In the genomic region with DNA sequence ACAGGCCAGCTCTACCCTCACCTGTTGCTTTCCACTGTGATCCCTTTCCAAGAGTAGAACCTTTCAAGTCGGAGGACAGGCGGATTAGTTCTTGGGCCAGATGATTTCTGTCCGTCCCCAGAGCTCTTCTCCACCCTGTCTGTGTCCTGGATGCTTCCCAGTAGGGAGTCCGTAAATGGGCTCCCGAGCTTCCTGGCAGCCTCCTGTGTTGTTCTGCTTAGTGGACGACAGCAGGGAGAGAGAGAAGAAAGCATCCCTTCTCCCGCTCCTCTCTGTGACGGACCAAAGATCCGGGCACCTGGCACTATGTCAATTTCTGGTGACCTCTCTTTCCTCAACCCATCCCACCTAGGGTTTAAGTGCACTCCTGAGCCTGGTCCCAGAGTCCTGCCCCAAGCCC, we compare ENCODE assay signal across 13 mouse cellular contexts. TPM values are rescaled to one million over a fixed set of nuclear protein-coding genes. Genes with fewer than 3 reads are reported as not detected.
DNase-seq lines count a peak whose midpoint lies in the region; ATAC-seq and TF ChIP-seq lines count a peak whose summit lies in the region.
"Had no signal": no experiment of that assay in that cellular context is flagged by ENCODE, and none has a peak within 500 bp of the region (broad histone marks: within the 10 kb centered on the region; RNA-seq: fewer than 3 reads in every experiment).

No protein-coding gene starts in this region.

- no peak overlapping the region for H3K9ac ChIP-seq in heart, adult 2 months (ENCODE audit: low read depth, low read length)
- no peak overlapping the region for H3K9ac ChIP-seq in lung, embryonic 16.5 days (ENCODE audit: low read length)
- no peak overlapping the region for H3K9ac ChIP-seq in heart, embryonic 14.5 days (ENCODE audit: low read length)
- no peak overlapping the region for H3K9ac ChIP-seq in limb, embryonic 13.5 days
- H3K9ac ChIP-seq: forebrain, embryonic 15.5 days; liver, embryonic 12.5 days; neural tube, embryonic 12.5 days had no signal

- 40% methylated on average over 9 of the region's 9 CpGs for WGBS in heart, adult 2 months
- 42% methylated on average over 9 of the region's 9 CpGs for WGBS in lung, embryonic 16.5 days
- WGBS in lung, adult 2 months, result 37% methylated on average over 9 of the region's 9 CpGs
- 46% methylated on average over 9 of the region's 9 CpGs for WGBS in heart, embryonic 14.5 days
- WGBS in limb, embryonic 13.5 days, result 46% methylated on average over 9 of the region's 9 CpGs
- WGBS in thymus, adult 2 months, result 91% methylated on average over 9 of the region's 9 CpGs

- no peaks in the 10 kb centered on the region for H3K79me2 ChIP-seq in heart, adult 2 months (replicated peaks; ENCODE audit: control insufficient read depth, insufficient read depth, low read length)

- H3K4me1 ChIP-seq in heart, adult 2 months (ENCODE audit: control insufficient read depth, insufficient read depth, low read length), result peaks cover 26% of the 10 kb centered on the region
- H3K4me1 ChIP-seq in lung, embryonic 16.5 days (replicated peaks; ENCODE audit: control insufficient read depth, insufficient read depth, low read length), result peaks cover 51% of the 10 kb centered on the region
- H3K4me1 ChIP-seq in lung, adult 2 months (ENCODE audit: control insufficient read depth, insufficient read depth, low read length), result peaks cover 39% of the 10 kb centered on the region
- peaks cover 42 to 54% of the 10 kb centered on the region in 2 experiments for H3K4me1 ChIP-seq in heart, embryonic 14.5 days (ENCODE audit: control insufficient read depth in 2 of 2, insufficient read depth in 2 of 2, low read length in 2 of 2)
- H3K4me1 ChIP-seq in limb, embryonic 13.5 days, result peaks cover 78% of the 10 kb centered on the region
- no peaks in the 10 kb centered on the region for H3K4me1 ChIP-seq in thymus, adult 2 months (replicated peaks; ENCODE audit: control insufficient read depth, insufficient read depth, low read length)

- no peaks in the 10 kb centered on the region for H3K27me3 ChIP-seq in heart, adult 2 months (ENCODE audit: control insufficient read depth, insufficient read depth, low read length)
- H3K27me3 ChIP-seq in lung, embryonic 16.5 days (ENCODE audit: control insufficient read depth, insufficient read depth, low read depth, low read length), result no peaks in the 10 kb centered on the region
- no peaks in the 10 kb centered on the region for H3K27me3 ChIP-seq in heart, embryonic 14.5 days (ENCODE audit: control insufficient read depth, insufficient read depth, low read length)
- H3K27me3 ChIP-seq in limb, embryonic 13.5 days, result no peaks in the 10 kb centered on the region
- H3K27me3 ChIP-seq in thymus, adult 2 months (ENCODE audit: control insufficient read depth, insufficient read depth, low read length), result no peaks in the 10 kb centered on the region
- H3K27me3 ChIP-seq: forebrain, embryonic 15.5 days; liver, embryonic 12.5 days; neural tube, embryonic 12.5 days had no signal

- H3K36me3 ChIP-seq in heart, adult 2 months (ENCODE audit: control insufficient read depth, insufficient read depth, low read length), result no peaks in the 10 kb centered on the region
- H3K36me3 ChIP-seq in lung, embryonic 16.5 days (ENCODE audit: control insufficient read depth, insufficient read depth, low read length), result no peaks in the 10 kb centered on the region; the same call in 1 of the 2 replicates
- H3K36me3 ChIP-seq in heart, embryonic 14.5 days (ENCODE audit: control insufficient read depth, insufficient read depth, low read length), result no peaks in the 10 kb centered on the region; the same call in 1 of the 2 replicates
- H3K36me3 ChIP-seq in limb, embryonic 13.5 days, result peaks cover 9% of the 10 kb centered on the region
- no peaks in the 10 kb centered on the region for H3K36me3 ChIP-seq in thymus, adult 2 months (ENCODE audit: control insufficient read depth, insufficient read depth, low read length)
- H3K36me3 ChIP-seq: forebrain, embryonic 15.5 days; liver, embryonic 12.5 days; neural tube, embryonic 12.5 days had no signal

- H3K9me3 ChIP-seq in lung, embryonic 16.5 days (ENCODE audit: control insufficient read depth, low read length), result no peaks in the 10 kb centered on the region
- H3K9me3 ChIP-seq in heart, embryonic 14.5 days (ENCODE audit: control insufficient read depth, low read length), result no peaks in the 10 kb centered on the region
- no peaks in the 10 kb centered on the region for H3K9me3 ChIP-seq in limb, embryonic 13.5 days
- H3K9me3 ChIP-seq: forebrain, embryonic 15.5 days; liver, embryonic 12.5 days; neural tube, embryonic 12.5 days had no signal

- peak overlapping the region; percentile 21; the same call in 1 of the 2 replicates for H3K27ac ChIP-seq in heart, adult 2 months
- H3K27ac ChIP-seq in lung, embryonic 16.5 days (ENCODE audit: low read length), result peak overlapping the region; percentile 84
- H3K27ac ChIP-seq in heart, embryonic 14.5 days (replicated peaks in 1 of 2; ENCODE audit: control insufficient read depth in 1 of 2, insufficient read depth in 1 of 2, low read depth in 2 of 2, low read length in 2 of 2), result peak overlapping the region; percentile 4 to 73; a peak in 3 of 4 replicates
- peak overlapping the region; percentile 77; the same call in 1 of the 2 replicates for H3K27ac ChIP-seq in limb, embryonic 13.5 days
- H3K27ac ChIP-seq in thymus, adult 2 months (ENCODE audit: control insufficient read depth, insufficient read depth, low read length), result no peak overlapping the region
- H3K27ac ChIP-seq: forebrain, embryonic 15.5 days; liver, embryonic 12.5 days; neural tube, embryonic 12.5 days had no signal

- H3K4me2 ChIP-seq in lung, embryonic 16.5 days (ENCODE audit: low read depth, low read length), result peak overlapping the region; percentile 18; the same call in 1 of the 2 replicates
- H3K4me2 ChIP-seq in heart, embryonic 14.5 days (ENCODE audit: low read length), result peak overlapping the region; percentile 7; the same call in 1 of the 2 replicates
- 0 out of 2 replicates have a peak overlapping the region, but pooled peaks have one; percentile 7 for H3K4me2 ChIP-seq in limb, embryonic 13.5 days (replicated peaks)
- H3K4me2 ChIP-seq: forebrain, embryonic 15.5 days; liver, embryonic 12.5 days; midbrain, embryonic 11.5 days; neural tube, embryonic 12.5 days had no signal

- peak; percentile 42 to 50 for DNase-seq in heart, adult 2 months
- DNase-seq in heart, adult 8-10 months (ENCODE audit: low spot score), result no peak
- no peak for DNase-seq in lung, adult 2 months
- DNase-seq in spleen, postnatal 36 days (ENCODE audit: low spot score in 2 of 2), result no peak
- no peak for DNase-seq in thymus, adult 2 months

- intact Hi-C loops in heart, adult 2 months (cut with DNase I), result loop anchor here (2.0 kb wide), 2 partner anchors 15 to 49 kb away; partner anchors contain the start of gene Ctdspl

- H3K4me3 ChIP-seq in heart, adult 2 months, result no peak overlapping the region
- no peak overlapping the region for H3K4me3 ChIP-seq in lung, embryonic 16.5 days (ENCODE audit: low read length)
- H3K4me3 ChIP-seq in lung, adult 2 months (replicated peaks; ENCODE audit: extremely low read depth, low read depth, low read length), result no peak overlapping the region
- H3K4me3 ChIP-seq in heart, embryonic 14.5 days (ENCODE audit: control insufficient read depth in 1 of 2, insufficient read depth in 1 of 2, low read depth in 1 of 2, low read length in 2 of 2), result no peak overlapping the region
- H3K4me3 ChIP-seq in limb, embryonic 13.5 days, result no peak overlapping the region
- H3K4me3 ChIP-seq in thymus, adult 2 months (ENCODE audit: control insufficient read depth, insufficient read depth, low read length), result no peak overlapping the region
- H3K4me3 ChIP-seq: forebrain, embryonic 15.5 days; liver, embryonic 12.5 days; neural tube, embryonic 12.5 days had no signal

- no peak for TF ChIP-seq POLR2A in heart, adult 2 months (IDR thresholded peaks at IDR 0.05; ENCODE audit: insufficient read depth, low read depth, low read length)
- TF ChIP-seq POLR2A in lung, adult 2 months (IDR thresholded peaks at IDR 0.05; ENCODE audit: borderline replicate concordance, extremely low read depth, low read depth, low read length), result no peak
- TF ChIP-seq POLR2A in thymus, adult 2 months (IDR thresholded peaks at IDR 0.05; ENCODE audit: control insufficient read depth, extremely low read depth, insufficient read depth, low read length, poor library complexity), result no peak

- no peak for TF ChIP-seq EP300 in heart, adult 2 months (IDR thresholded peaks at IDR 0.05; ENCODE audit: insufficient read depth, low read depth, low read length)

- no peak; the same call in 1 of the 2 replicates for ATAC-seq in lung, embryonic 16.5 days (ENCODE audit: low read depth)
- no peak for ATAC-seq in heart, embryonic 14.5 days (ENCODE audit: insufficient number of reproducible peaks, insufficient read depth, low FRiP score, low read depth)
- no peak for ATAC-seq in limb, embryonic 13.5 days (ENCODE audit: low FRiP score, low read depth)
- ATAC-seq: CD4-positive, CD25-positive, alpha-beta regulatory T cell, adult 4 months; forebrain, embryonic 15.5 days; liver, embryonic 12.5 days had no signal

- TF ChIP-seq CTCF in heart, adult 2 months (IDR thresholded peaks at IDR 0.05), result no peak
- TF ChIP-seq CTCF in lung, adult 2 months (IDR thresholded peaks at IDR 0.05; ENCODE audit: insufficient read depth, low read length), result no peak
- TF ChIP-seq CTCF in thymus, adult 2 months (IDR thresholded peaks at IDR 0.05; ENCODE audit: borderline replicate concordance, control insufficient read depth, extremely low read depth, insufficient read depth, low read length, poor library complexity), result no peak

RNA-seq across cellular contexts. Expression of gene Ctdspl, which starts 49.5 kb away (rescaled TPM):
- total RNA-seq in heart, adult 2 months (2021), result 1 to 10 TPM; 9.0 to 9.7 TPM
- polyA plus RNA-seq in heart, adult 2 months (2012; rRNA removed), result 8.5 and 9.6 TPM in 2 replicates
- 10 to 100 TPM in 1 of 4 experiments, 1 to 10 TPM in 3; 7.5 to 10.2 (median 7.8) TPM for total RNA-seq in heart, adult 8-10 months (2022)
- 23.3 and 26.7 TPM in 2 replicates for polyA plus RNA-seq in lung, embryonic 16.5 days (2015; fragmentation: Nextera tagmentation; extraction: Ambion mirVana)
- 70.4 and 83.4 TPM in 2 replicates for polyA plus RNA-seq in lung, adult 2 months (2012; rRNA removed)
- polyA plus RNA-seq in heart, embryonic 14.5 days (2014; fragmentation: Nextera tagmentation; extraction: Ambion mirVana), result 10.2 and 10.4 TPM in 2 replicates
- 23.4 and 24.8 TPM in 2 replicates for polyA plus RNA-seq in limb, embryonic 13.5 days (2015; fragmentation: Nextera tagmentation; extraction: Ambion mirVana)
- 9.3 and 10.6 TPM in 2 replicates for polyA plus RNA-seq in thymus, adult 2 months (2012; rRNA removed)

Comparison
In these comparisons a context has a peak if more than half of its experiments do, and no peak if none do; other contexts are left out.
1. DNase-seq: peak in heart, adult 2 months (2 of 2); none in heart, adult 8-10 months (single experiment), lung, adult 2 months (single experiment), spleen, postnatal 36 days (0 of 2) and thymus, adult 2 months (single experiment).
2. Peak in every context shown above with its lines, with median percentiles within 50 percentile points of each other: H3K4me2 ChIP-seq.